Mouse (Mus musculus): ENCODE data around the gene Scai.

GRCm38 (mm10) chr2:39190561-39191056 lies at the start of gene Scai:
- TF ChIP-seq CTCF (IDR thresholded peaks at IDR 0.05; ENCODE audit: borderline replicate concordance, insufficient read depth, low read depth, low read length): peak; percentile 82
- TF ChIP-seq POLR2A (IDR thresholded peaks at IDR 0.05; ENCODE audit: borderline replicate concordance, insufficient read depth, low read length): peak; percentile 71; the same call in 1 of the 2 replicates

Measured in cerebellum, adult 2 months (tissue).